In the genomic region with DNA sequence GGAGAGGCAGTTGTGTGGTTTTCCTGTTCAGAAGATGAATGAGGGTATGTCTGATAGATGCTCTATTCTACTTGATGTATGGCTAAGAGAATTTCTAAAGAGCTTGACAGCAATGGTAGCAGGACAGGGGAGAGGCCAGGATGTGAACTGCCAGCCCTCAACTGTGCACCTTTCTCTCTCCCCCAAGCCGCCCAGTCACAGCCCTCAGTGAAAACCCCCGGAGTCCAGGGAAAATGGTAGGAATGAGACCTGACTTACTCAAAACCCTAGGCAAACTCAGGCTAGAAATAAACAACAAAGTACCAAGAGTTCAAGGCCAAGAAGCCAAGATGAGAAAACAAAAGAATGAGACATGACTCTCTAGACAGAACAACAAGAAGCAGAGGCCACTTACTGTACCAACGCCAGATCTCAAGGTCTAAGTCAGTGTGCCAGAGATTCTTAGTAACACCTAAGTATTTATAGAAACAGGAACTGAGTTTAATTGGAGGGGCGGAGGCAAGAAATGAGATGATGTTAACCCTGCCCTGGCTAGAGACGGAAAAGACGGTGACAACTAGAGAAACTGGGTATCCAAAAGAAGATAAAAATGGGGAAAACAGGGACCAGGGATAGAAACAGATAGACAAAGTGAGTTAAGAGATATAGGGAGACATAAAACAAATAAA, we compare ENCODE assay signal across 14 mouse cellular contexts. TPM values are rescaled to one million over a fixed set of nuclear protein-coding genes. Genes with fewer than 3 reads are reported as not detected.
A peak's percentile ranks its signal among the peaks of the same experiment; 100 is the strongest.
DNase-seq lines count a peak whose midpoint lies in the region; ATAC-seq and TF ChIP-seq lines count a peak whose summit lies in the region.
"Had no signal": no experiment of that assay in that cellular context is flagged by ENCODE, and none has a peak within 500 bp of the region (broad histone marks: within the 10 kb centered on the region; RNA-seq: fewer than 3 reads in every experiment).

Nlrp10 (minus strand) TSS at position 453 of the 668 bp plus-strand sequence.

- ATAC-seq in heart, embryonic 16.5 days (replicated peaks; ENCODE audit: extremely low read depth, insufficient read depth, low FRiP score) = 0 out of 2 replicates have a peak, but pooled peaks have one; percentile 37
- ATAC-seq: hindbrain, postnatal 0 days had no signal

- TF ChIP-seq EP300 in MEL (IDR thresholded peaks at IDR 0.05; ENCODE audit: low read depth in 1 of 2, low read length in 2 of 2) = peak; percentile 56 to 65

- TF ChIP-seq POLR2A in MEL (IDR thresholded peaks at IDR 0.05; ENCODE audit: control insufficient read depth in 1 of 2, insufficient read depth in 1 of 2, low read depth in 1 of 2, low read length in 2 of 2, poor library complexity in 1 of 2) = no peak
- no peak for TF ChIP-seq POLR2A in thymus, adult 2 months (IDR thresholded peaks at IDR 0.05; ENCODE audit: control insufficient read depth, extremely low read depth, insufficient read depth, low read length, poor library complexity)

- no peak for TF ChIP-seq RAD21 in MEL (IDR thresholded peaks at IDR 0.05; ENCODE audit: low read depth, low read length)

- peak; percentile 84 for DNase-seq in MEL (ENCODE audit: low read depth, low spot score)
- DNase-seq in heart, adult 11 months = peak; percentile 81
- DNase-seq in hindbrain, embryonic 10.5 days (ENCODE audit: low spot score) = no peak
- DNase-seq in kidney, adult 8-10 months = no peak
- DNase-seq in thymus, adult 2 months = no peak
- DNase-seq in thymus, postnatal 25 days = no peak
- DNase-seq: cerebellum, adult 2 months; layer of hippocampus, adult 9-11 months had no signal

- H3K9ac ChIP-seq in MEL (ENCODE audit: control insufficient read depth, low read depth, low read length, poor library complexity, severe bottlenecking) = peak within 1 kb of the TSS; percentile 26; the same call in 1 of the 2 replicates
- H3K9ac ChIP-seq in heart, embryonic 16.5 days (ENCODE audit: low read length) = peak within 1 kb of the TSS; percentile 57
- H3K9ac ChIP-seq: kidney, embryonic 15.5 days; liver, embryonic 15.5 days had no signal

- no peaks in the 10 kb centered on the region for H3K9me3 ChIP-seq in MEL (replicated peaks; ENCODE audit: insufficient read depth, low read length)
- H3K9me3 ChIP-seq in heart, embryonic 16.5 days (replicated peaks; ENCODE audit: control insufficient read depth, low read length) = no peaks in the 10 kb centered on the region
- H3K9me3 ChIP-seq in megakaryocyte, embryonic 14.5 days = no peaks in the 10 kb centered on the region
- no peaks in the 10 kb centered on the region for H3K9me3 ChIP-seq in hindbrain, embryonic 10.5 days
- H3K9me3 ChIP-seq: kidney, embryonic 15.5 days; limb, embryonic 10.5 days; liver, embryonic 15.5 days had no signal

- WGBS in heart, embryonic 16.5 days = 30% methylated on average over 6 of the region's 6 CpGs
- 82% methylated on average over 6 of the region's 6 CpGs for WGBS in hindbrain, embryonic 10.5 days
- 13% methylated on average over 6 of the region's 6 CpGs for WGBS in thymus, adult 2 months

- peak within 1 kb of the TSS; percentile 6 to 52 for H3K4me3 ChIP-seq in MEL (ENCODE audit: control insufficient read depth in 1 of 2, insufficient read depth in 1 of 2, low read depth in 2 of 2, low read length in 2 of 2)
- peak within 1 kb of the TSS; percentile 51 for H3K4me3 ChIP-seq in heart, embryonic 16.5 days (ENCODE audit: low read length)
- H3K4me3 ChIP-seq in megakaryocyte, embryonic 14.5 days (replicated peaks) = peak within 1 kb of the TSS; percentile 50
- no peak within 1 kb of the TSS for H3K4me3 ChIP-seq in hindbrain, embryonic 10.5 days
- H3K4me3 ChIP-seq in thymus, adult 2 months (ENCODE audit: control insufficient read depth, insufficient read depth, low read length) = no peak within 1 kb of the TSS
- H3K4me3 ChIP-seq: kidney, embryonic 15.5 days; limb, embryonic 10.5 days; liver, embryonic 15.5 days had no signal

- H3K27ac ChIP-seq in MEL (ENCODE audit: control insufficient read depth, low read depth, low read length) = peak within 1 kb of the TSS; percentile 10; the same call in 1 of the 2 replicates
- H3K27ac ChIP-seq in heart, embryonic 16.5 days (ENCODE audit: low read length) = peak within 1 kb of the TSS; percentile 85
- H3K27ac ChIP-seq in hindbrain, embryonic 10.5 days = no peak within 1 kb of the TSS
- H3K27ac ChIP-seq in thymus, adult 2 months (ENCODE audit: control insufficient read depth, insufficient read depth, low read length) = no peak within 1 kb of the TSS
- H3K27ac ChIP-seq: hindbrain, postnatal 0 days; kidney, embryonic 15.5 days; limb, embryonic 10.5 days; liver, embryonic 15.5 days had no signal

- H3K4me1 ChIP-seq in MEL (ENCODE audit: control insufficient read depth in 1 of 2, insufficient read depth in 2 of 2, low read length in 2 of 2) = peaks cover 4 to 13% of the 10 kb centered on the region in 2 experiments
- H3K4me1 ChIP-seq in heart, embryonic 16.5 days (ENCODE audit: control insufficient read depth, insufficient read depth, low read length) = peaks cover 3% of the 10 kb centered on the region
- peaks cover 27% of the 10 kb centered on the region for H3K4me1 ChIP-seq in megakaryocyte, embryonic 14.5 days
- H3K4me1 ChIP-seq in hindbrain, embryonic 10.5 days (replicated peaks) = no peaks in the 10 kb centered on the region
- H3K4me1 ChIP-seq in thymus, adult 2 months (replicated peaks; ENCODE audit: control insufficient read depth, insufficient read depth, low read length) = peaks cover 2% of the 10 kb centered on the region

- H3K27me3 ChIP-seq in MEL (ENCODE audit: control insufficient read depth in 1 of 2, insufficient read depth in 2 of 2, low read length in 2 of 2) = no peaks in the 10 kb centered on the region
- H3K27me3 ChIP-seq in heart, embryonic 16.5 days (ENCODE audit: control insufficient read depth, insufficient read depth, low read length) = no peaks in the 10 kb centered on the region
- no peaks in the 10 kb centered on the region for H3K27me3 ChIP-seq in megakaryocyte, embryonic 14.5 days (replicated peaks)
- no peaks in the 10 kb centered on the region for H3K27me3 ChIP-seq in hindbrain, embryonic 10.5 days (ENCODE audit: insufficient read depth, poor library complexity, severe bottlenecking)
- no peaks in the 10 kb centered on the region for H3K27me3 ChIP-seq in thymus, adult 2 months (ENCODE audit: control insufficient read depth, insufficient read depth, low read length)
- H3K27me3 ChIP-seq: kidney, embryonic 15.5 days; liver, embryonic 15.5 days had no signal

- TF ChIP-seq CTCF in MEL (IDR thresholded peaks at IDR 0.05 in 2 of 3, conservative IDR thresholded peaks at IDR 0.05 in 1 of 3; ENCODE audit: control insufficient read depth in 1 of 3, insufficient read depth in 1 of 3, low read depth in 2 of 3, low read length in 3 of 3, poor library complexity in 1 of 3, severe bottlenecking in 1 of 3) = no peak
- TF ChIP-seq CTCF in thymus, adult 2 months (IDR thresholded peaks at IDR 0.05; ENCODE audit: borderline replicate concordance, control insufficient read depth, extremely low read depth, insufficient read depth, low read length, poor library complexity) = no peak

- H3K4me2 ChIP-seq in heart, embryonic 16.5 days (ENCODE audit: low read depth, low read length) = peak within 1 kb of the TSS; percentile 64
- H3K4me2 ChIP-seq: kidney, embryonic 15.5 days; liver, embryonic 15.5 days had no signal

- H3K36me3 ChIP-seq in MEL (ENCODE audit: control insufficient read depth in 1 of 2, insufficient read depth in 2 of 2, low read length in 2 of 2) = peaks cover 0 to 6% of the 10 kb centered on the region in 2 experiments; a peak in 2 of 4 replicates
- peaks cover 9% of the 10 kb centered on the region for H3K36me3 ChIP-seq in heart, embryonic 16.5 days (ENCODE audit: control insufficient read depth, insufficient read depth)
- no peaks in the 10 kb centered on the region for H3K36me3 ChIP-seq in megakaryocyte, embryonic 14.5 days (replicated peaks; ENCODE audit: low read length)
- no peaks in the 10 kb centered on the region for H3K36me3 ChIP-seq in hindbrain, embryonic 10.5 days
- H3K36me3 ChIP-seq in thymus, adult 2 months (ENCODE audit: control insufficient read depth, insufficient read depth, low read length) = no peaks in the 10 kb centered on the region
- H3K36me3 ChIP-seq: kidney, embryonic 15.5 days; limb, embryonic 10.5 days; liver, embryonic 15.5 days had no signal

- H3K79me2 ChIP-seq in MEL (ENCODE audit: control insufficient read depth, insufficient read depth, low read length, poor library complexity) = peaks cover 6% of the 10 kb centered on the region

TF ChIP-seq in MEL, 35 proteins besides CTCF, POLR2A, EP300 and RAD21 (continues in another document):
- TF ChIP-seq GATA1 (IDR thresholded peaks at IDR 0.05; ENCODE audit: low read depth, low read length) (0 out of 2 replicates have a peak, but pooled peaks have one; percentile 18), USF2 (IDR thresholded peaks at IDR 0.05; ENCODE audit: borderline replicate concordance in 1 of 2, insufficient read depth in 1 of 2, low read depth in 1 of 2, low read length in 2 of 2) (no peak), CHD1 (IDR thresholded peaks at IDR 0.05; ENCODE audit: low read depth, low read length) (no peak), MAZ (IDR thresholded peaks at IDR 0.05; ENCODE audit: low read depth, low read length) (peak; percentile 59; the same call in 1 of the 2 replicates), POLR2AphosphoS5 (IDR thresholded peaks at IDR 0.05; ENCODE audit: borderline replicate concordance, low read depth, low read length) (no peak), TBP (IDR thresholded peaks at IDR 0.05; ENCODE audit: low read depth, low read length) (0 out of 2 replicates have a peak, but pooled peaks have one; percentile 23), MEF2A (IDR thresholded peaks at IDR 0.05; ENCODE audit: extremely low read depth, insufficient replicate concordance, low read depth, low read length, poor library complexity, severe bottlenecking) (peak; percentile 97), ZMIZ1 (IDR thresholded peaks at IDR 0.05; ENCODE audit: low read depth, low read length) (0 out of 2 replicates have a peak, but pooled peaks have one; percentile 48), RCOR1 (IDR thresholded peaks at IDR 0.05; ENCODE audit: low read depth, low read length) (peak; percentile 70; the same call in 1 of the 2 replicates), SIN3A (IDR thresholded peaks at IDR 0.05; ENCODE audit: low read length) (peak; percentile 89), TCF12 (IDR thresholded peaks at IDR 0.05; ENCODE audit: low read depth, low read length) (peak; percentile 41; the same call in 1 of the 2 replicates), USF1 (IDR thresholded peaks at IDR 0.05; ENCODE audit: low read depth, low read length) (no peak)

RNA-seq across cellular contexts. Expression of gene Nlrp10, which starts in this region (rescaled TPM):
- total RNA-seq in MEL (2012; rRNA removed) = 0.35 and 0.52 TPM in 2 replicates
- under 1 TPM in 1 of 2 experiments, not detected in 1; 0.53 TPM for polyA plus RNA-seq in MEL (2012; ENCODE audit: insufficient read depth in 1 of 2, insufficient read length in 2 of 2, low read depth in 1 of 2, low replicate concordance in 2 of 2, missing spikeins in 1 of 2)
- 20.7 and 23.3 TPM in 2 replicates for polyA plus RNA-seq in heart, embryonic 16.5 days (2015; fragmentation: Nextera tagmentation; extraction: Ambion mirVana)
- 0.04 TPM in 1 of 2 replicates, not detected in the other for polyA plus RNA-seq in megakaryocyte, embryonic 14.5 days (2012; ENCODE audit: insufficient read depth, low replicate concordance)
- polyA plus RNA-seq in hindbrain, embryonic 10.5 days (2016; fragmentation: Nextera tagmentation; extraction: Ambion mirVana) = 0.15 TPM in 1 of 2 replicates, not detected in the other
- 0.09 and 0.27 TPM in 2 replicates for polyA plus RNA-seq in thymus, adult 2 months (2012; rRNA removed)
- total RNA-seq: hindbrain, postnatal 0 days had no signal
- polyA plus RNA-seq: kidney, embryonic 15.5 days had no signal

Comparison
In these comparisons a context has a peak if more than half of its experiments do, and no peak if none do; other contexts are left out.
1. RNA of gene Nlrp10 (polyA plus RNA-seq): 20.7 to 23.3 TPM in heart, embryonic 16.5 days; 0.53 TPM in MEL, 0.09 to 0.27 TPM in thymus, adult 2 months, 0.04 TPM in megakaryocyte, embryonic 14.5 days and 0.15 TPM in hindbrain, embryonic 10.5 days; every median in the first group is over 10 times any median in the second.
2. Peak in DNase-seq, H3K4me3 ChIP-seq, H3K27ac ChIP-seq and H3K9ac ChIP-seq in MEL; RNA of the gene not detected or under 1 TPM.
3. H3K4me3 ChIP-seq: peak in heart, embryonic 16.5 days (single experiment) and megakaryocyte, embryonic 14.5 days (single experiment); none in hindbrain, embryonic 10.5 days (single experiment) and thymus, adult 2 months (single experiment).